Mouse (Mus musculus) liver, embryonic 14.5 days (tissue): ENCODE data around the gene Pde5a.

Source experiments
- CTCF ChIP-seq: IDR thresholded peaks from 2 replicates; pipeline ENCODE4 v1.5.1; 2016; ENCODE audit warnings: antibody characterized with exemption, low read depth, control low read depth
- EP300 ChIP-seq: IDR thresholded peaks from 2 replicates; pipeline ENCODE4 v1.6.1; 2016; ENCODE audit warnings: antibody characterized with exemption, low read depth

- TF ChIP-seq CTCF (no peak), EP300 (no peak)
Measured at GRCm38 (mm10) chr3:122860573-122861498, 132.1 kb downstream of the Pde5a start.
